Mouse (Mus musculus) limb, embryonic 14.5 days (tissue): Measurements from ENCODE around the gene Tmtc2. TPM values are rescaled to one million over a fixed set of nuclear protein-coding genes. Genes with fewer than 3 reads are reported as not detected.

Experiments used
- ATAC-seq: fragments of 200-750 bp; cut with Nextera tagmentation; 2 replicates; pipeline ENCODE4 v1.8.0; 2017; ENCODE audit warnings: low read depth, moderate number of reproducible peaks, moderate TSS enrichment; ENCODE audit not compliant: low FRiP score
- DNase-seq: peaks from one replicate; pipeline ENCODE4 v3.0.0-alpha.2; 2015; ENCODE audit warnings: low spot score
- H3K27ac ChIP-seq: fragments of 300-500 bp; sonication (generic); replicated peaks from 2 replicates; pipeline ENCODE4 v1.5.1; 2014; ENCODE audit warnings: low read depth, mild to moderate bottlenecking, low read length, moderate library complexity, mixed read lengths
- H3K27me3 ChIP-seq: fragments of 300-500 bp; sonication (generic); 2 replicates; pipeline ENCODE4 v1.6.1; 2014; ENCODE audit warnings: low read length, mixed read lengths; ENCODE audit not compliant: control insufficient read depth, insufficient read depth
- H3K36me3 ChIP-seq: fragments of 300-500 bp; sonication (generic); 2 replicates; pipeline ENCODE4 v1.6.1; 2014; ENCODE audit warnings: mild to moderate bottlenecking, low read length, moderate library complexity, mixed read lengths; ENCODE audit not compliant: control insufficient read depth, insufficient read depth
- H3K4me1 ChIP-seq: fragments of 300-500 bp; sonication (generic); 2 replicates; pipeline ENCODE4 v1.6.1; 2014; ENCODE audit warnings: antibody characterized with exemption, low read length, mixed read lengths; ENCODE audit not compliant: control insufficient read depth, insufficient read depth
- H3K4me2 ChIP-seq: fragments of 300-500 bp; sonication (generic); replicated peaks from 2 replicates; pipeline ENCODE4 v1.6.1; 2014; ENCODE audit warnings: low read depth, mild to moderate bottlenecking, low read length, moderate library complexity; ENCODE audit not compliant: severe bottlenecking
- H3K4me3 ChIP-seq: fragments of 300-500 bp; sonication (generic); replicated peaks from 2 replicates; pipeline ENCODE4 v1.5.1; 2014; ENCODE audit warnings: low read length
- H3K9ac ChIP-seq: fragments of 300-500 bp; sonication (generic); 2 replicates; pipeline ENCODE4 v1.6.1; 2014; ENCODE audit warnings: mild to moderate bottlenecking, low read depth, low read length, moderate library complexity; ENCODE audit not compliant: severe bottlenecking
- H3K9me3 ChIP-seq: fragments of 300-500 bp; sonication (generic); 2 replicates; pipeline ENCODE4 v1.6.1; 2016; ENCODE audit warnings: low read length; ENCODE audit not compliant: control insufficient read depth
- POLR2A ChIP-seq: fragments of 200-500 bp; IDR thresholded peaks from 2 replicates; pipeline ENCODE4 v1.8.0; 2012; ENCODE audit warnings: inconsistent platforms, mild to moderate bottlenecking, moderate library complexity, borderline replicate concordance; ENCODE audit not compliant: insufficient read depth, insufficient read length; ENCODE audit errors: extremely low read depth
- WGBS: fragments of 180-500 bp; shearing (Covaris S2); extraction: QIAGEN DNeasy Blood & Tissue Kit; methylation state at CpG from one replicate; pipeline ENCODE4 v1.1.7; 2014; 5-methylcytosine and 5-hydroxymethylcytosine counted together
- polyA plus RNA-seq, 2 experiments: library from polyadenylated mRNA; depleted of rRNA in 1 of 2; stranded (reverse) in 1 of 2; unstranded in 1 of 2; fragments of >200 nt; fragmentation: Nextera tagmentation in 1 of 2; extraction: Ambion mirVana in 1 of 2; gene quantifications; 2 replicates each; pipeline versions ENCODE4 v1.2.1 to v1.2.3; 2012 to 2014

Gene Tmtc2
- polyA plus RNA-seq, 2 experiments: 16.5 to 25.0 TPM

DNA sequence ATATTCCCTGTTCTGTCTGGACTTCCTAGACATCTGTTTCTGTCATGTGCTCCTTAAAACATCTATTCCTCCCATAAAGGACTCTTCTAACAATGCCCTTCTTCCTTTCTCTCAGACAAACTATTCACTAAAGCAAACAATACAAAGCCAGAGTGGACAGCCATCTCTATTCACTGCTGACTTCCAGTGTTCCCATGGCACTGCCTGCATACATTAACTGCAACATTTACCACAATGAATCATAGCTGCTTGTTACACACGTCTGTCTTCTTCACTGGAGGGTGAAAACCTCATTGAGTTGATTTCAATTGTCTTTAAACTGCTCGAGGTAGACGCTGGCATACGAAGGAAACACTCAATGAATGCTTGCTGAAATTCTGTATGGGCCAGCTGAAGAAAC, 374.2 kb downstream of the Tmtc2 start:
- 76% methylated on average over 4 of the region's 4 CpGs for WGBS
- H3K9me3 ChIP-seq: no peaks in the 10 kb centered on the region
- TF ChIP-seq POLR2A: no peak
- H3K4me3 ChIP-seq: no peak overlapping the region
- peaks cover 2% of the 10 kb centered on the region for H3K36me3 ChIP-seq
- H3K4me1 ChIP-seq: no peaks in the 10 kb centered on the region
- no peak overlapping the region for H3K9ac ChIP-seq
- no peak for ATAC-seq
- H3K27me3 ChIP-seq: no peaks in the 10 kb centered on the region
- H3K4me2 ChIP-seq: no peak overlapping the region
- H3K27ac ChIP-seq: no peak overlapping the region
- no peak for DNase-seq

DNA sequence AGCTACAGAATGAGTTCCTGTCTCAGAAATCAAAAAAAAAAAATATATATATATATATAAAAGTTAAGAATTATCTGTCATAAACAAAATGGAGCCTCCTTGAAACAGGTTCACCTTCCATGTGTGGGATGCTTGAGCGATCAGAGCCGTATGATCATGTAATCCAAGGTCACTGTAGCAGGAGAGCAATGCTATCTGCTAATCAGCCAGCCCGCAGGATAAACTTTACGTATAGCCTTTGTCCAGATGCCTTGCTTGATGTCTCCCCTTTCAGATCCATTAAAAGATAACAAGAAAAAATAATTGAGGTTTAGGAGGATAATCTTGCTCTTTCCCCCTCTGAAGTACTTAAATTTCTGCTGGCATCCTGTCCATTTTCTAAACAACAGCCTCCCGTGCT, 374.7 kb downstream of the Tmtc2 start:
- DNase-seq: no peak
- no peaks in the 10 kb centered on the region for H3K4me1 ChIP-seq

GRCm38 (mm10) chr10:105195377-105195776, 378.9 kb downstream of the Tmtc2 start:
- DNase-seq (no peak), ATAC-seq (no peak)
- Histone ChIP-seq H3K27ac (no peak overlapping the region), H3K36me3 (peaks cover 2% of the 10 kb centered on the region; the same call in 1 of the 2 replicates), H3K27me3 (no peaks in the 10 kb centered on the region), H3K4me2 (no peak overlapping the region), H3K9me3 (no peaks in the 10 kb centered on the region), H3K4me3 (no peak overlapping the region), H3K4me1 (no peaks in the 10 kb centered on the region), H3K9ac (no peak overlapping the region)
- 87% methylated on average over 2 of the region's 2 CpGs for WGBS
- no peak for TF ChIP-seq POLR2A

More for the DNA sequence above, 374.7 kb downstream of the Tmtc2 start:
- Histone ChIP-seq H3K27me3 (no peaks in the 10 kb centered on the region), H3K27ac (no peak overlapping the region), H3K4me2 (no peak overlapping the region), H3K4me3 (no peak overlapping the region), H3K9me3 (no peaks in the 10 kb centered on the region), H3K9ac (no peak overlapping the region), H3K36me3 (peaks cover 2% of the 10 kb centered on the region; the same call in 1 of the 2 replicates)
- ATAC-seq: no peak
- TF ChIP-seq POLR2A: no peak
- 83% methylated on average over 5 of the region's 5 CpGs for WGBS

DNA sequence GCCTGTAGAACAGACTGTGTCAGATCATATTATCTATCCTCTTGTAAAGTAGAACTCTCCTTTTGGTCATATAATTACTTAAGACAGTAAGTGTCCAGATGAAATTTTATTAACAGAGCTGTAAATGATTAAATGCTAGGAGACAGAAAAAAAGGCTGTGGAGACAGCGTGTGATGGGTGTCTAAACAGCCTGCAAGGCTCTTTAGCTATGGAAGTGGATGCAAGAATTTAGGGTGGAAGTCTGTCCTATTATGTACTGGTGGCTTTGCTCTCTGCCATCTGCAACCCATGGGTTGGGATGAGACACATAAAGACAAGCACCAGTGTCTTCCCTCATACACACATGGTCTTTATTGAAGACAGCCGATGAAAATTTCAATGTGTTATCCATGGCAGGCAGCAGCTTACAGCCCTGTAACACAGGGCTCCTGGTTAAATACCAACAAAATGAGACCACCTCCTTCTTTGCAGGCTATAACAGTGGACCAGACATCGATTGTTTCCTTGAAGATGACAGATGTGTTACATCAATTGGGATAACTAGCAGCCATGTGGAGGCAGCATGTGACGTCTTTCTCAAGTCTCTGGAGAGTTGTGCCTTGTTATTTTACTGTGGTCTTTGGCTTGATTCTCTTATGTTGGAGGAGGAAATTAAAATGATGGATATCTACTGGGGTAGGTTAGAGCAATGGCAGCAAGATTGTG, 380.3 kb downstream of the Tmtc2 start:
- Histone ChIP-seq H3K4me2 (no peak overlapping the region), H3K4me1 (no peaks in the 10 kb centered on the region), H3K27ac (no peak overlapping the region), H3K9me3 (no peaks in the 10 kb centered on the region), H3K9ac (no peak overlapping the region), H3K36me3 (no peaks in the 10 kb centered on the region; the same call in none of the 2 replicates), H3K27me3 (no peaks in the 10 kb centered on the region), H3K4me3 (no peak overlapping the region)
- ATAC-seq: no peak; the same call in 1 of the 2 replicates
- no peak for DNase-seq
- no peak for TF ChIP-seq POLR2A
- 52% methylated on average over 4 of the region's 4 CpGs for WGBS

DNA sequence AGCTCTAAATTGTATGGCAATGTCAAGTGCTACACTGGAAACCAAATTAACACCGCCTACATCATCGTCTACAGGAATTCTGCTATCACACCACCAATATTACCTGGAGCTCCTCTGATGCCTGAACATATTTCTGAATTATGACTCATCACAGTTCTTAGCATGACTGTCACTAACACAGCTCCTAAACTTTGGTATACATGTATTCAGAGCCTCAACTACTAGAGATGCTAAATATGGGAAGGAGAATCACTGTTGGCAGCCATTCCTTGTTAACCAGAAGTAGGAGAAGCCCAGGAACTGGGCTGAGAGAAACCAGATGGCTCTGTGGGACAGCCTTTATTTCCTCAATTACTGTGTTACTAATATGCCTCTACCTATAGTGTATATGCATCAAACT, 382.2 kb downstream of the Tmtc2 start:
- DNase-seq (no peak), ATAC-seq (no peak)
- Histone ChIP-seq H3K4me3 (no peak overlapping the region), H3K9ac (no peak overlapping the region), H3K27ac (no peak overlapping the region), H3K4me1 (no peaks in the 10 kb centered on the region), H3K27me3 (no peaks in the 10 kb centered on the region), H3K36me3 (no peaks in the 10 kb centered on the region; the same call in 1 of the 2 replicates), H3K4me2 (no peak overlapping the region), H3K9me3 (no peaks in the 10 kb centered on the region)
- no peak for TF ChIP-seq POLR2A
- WGBS: 97% methylated on average over 2 of the region's 2 CpGs
